Mouse (Mus musculus) hindbrain, embryonic 16.5 days (tissue): ENCODE results near the gene Wdr62. TPM values are rescaled to one million over a fixed set of nuclear protein-coding genes. Genes with fewer than 3 reads are reported as not detected.
A peak's percentile ranks its signal among the peaks of the same experiment; 100 is the strongest.

Experiments
- ATAC-seq: fragments of 200-750 bp; cut with Nextera tagmentation; 2 replicates; pipeline ENCODE4 v1.8.0; 2017; ENCODE audit warnings: moderate TSS enrichment, moderate library complexity
- H3K27ac ChIP-seq: fragments of 300-500 bp; sonication (generic); 2 replicates; pipeline ENCODE4 v1.5.1; 2014; ENCODE audit warnings: low read depth, mild to moderate bottlenecking, control low read depth, low read length, moderate library complexity
- H3K27me3 ChIP-seq: fragments of 300-500 bp; sonication (generic); replicated peaks from 2 replicates; pipeline ENCODE4 v1.6.1; 2014; ENCODE audit warnings: low read length; ENCODE audit not compliant: control insufficient read depth, insufficient read depth
- H3K36me3 ChIP-seq: fragments of 300-500 bp; sonication (generic); 2 replicates; pipeline ENCODE4 v1.6.1; 2014; ENCODE audit warnings: mild to moderate bottlenecking, low read length, moderate library complexity, mixed read lengths; ENCODE audit not compliant: control insufficient read depth, insufficient read depth
- H3K4me1 ChIP-seq: fragments of 300-500 bp; sonication (generic); 2 replicates; pipeline ENCODE4 v1.6.1; 2014; ENCODE audit warnings: low read depth, low read length; ENCODE audit not compliant: control insufficient read depth, insufficient read depth
- H3K4me2 ChIP-seq: fragments of 300-500 bp; sonication (generic); 2 replicates; pipeline ENCODE4 v1.6.1; 2014; ENCODE audit warnings: mild to moderate bottlenecking, low read length, control low read depth, moderate library complexity
- H3K4me3 ChIP-seq: fragments of 300-500 bp; sonication (generic); 2 replicates; pipeline ENCODE4 v1.5.1; 2014; ENCODE audit warnings: mild to moderate bottlenecking, low read length, control low read depth, moderate library complexity
- H3K9ac ChIP-seq: fragments of 300-500 bp; sonication (generic); 2 replicates; pipeline ENCODE4 v1.6.1; 2014; ENCODE audit warnings: low read depth, mild to moderate bottlenecking, control low read depth, low read length, moderate library complexity
- H3K9me3 ChIP-seq: fragments of 300-500 bp; sonication (generic); 2 replicates; pipeline ENCODE4 v1.6.1; 2014; ENCODE audit warnings: mild to moderate bottlenecking, low read length, moderate library complexity; ENCODE audit not compliant: control insufficient read depth
- WGBS: fragments of 180-500 bp; shearing (Covaris S2); extraction: QIAGEN DNeasy Blood & Tissue Kit; methylation state at CpG from one replicate; pipeline ENCODE4 v1.1.7; 2014; 5-methylcytosine and 5-hydroxymethylcytosine counted together
- polyA plus RNA-seq: library from polyadenylated mRNA; unstranded; fragments of >200 nt; fragmentation: Nextera tagmentation; extraction: Ambion mirVana; gene quantifications from 2 replicates; pipeline ENCODE4 v1.2.1, GENCODE M21; 2015

Wdr62 gene
- polyA plus RNA-seq: 3.9 and 5.6 TPM in 2 replicates

- peak within 1 kb of the TSS; percentile 66 for H3K9ac ChIP-seq
- H3K4me1 ChIP-seq: peaks cover 2% of the 10 kb centered on the region; the same call in 1 of the 2 replicates
- peak within 1 kb of the TSS; percentile 99 for H3K27ac ChIP-seq
- under 1% methylated on average over 48 of the region's 49 CpGs for WGBS
- H3K9me3 ChIP-seq: no peaks in the 10 kb centered on the region
- ATAC-seq: peak; percentile 97
- no peaks in the 10 kb centered on the region for H3K27me3 ChIP-seq
- peak within 1 kb of the TSS; percentile 74 for H3K4me3 ChIP-seq
- H3K36me3 ChIP-seq: no peaks in the 10 kb centered on the region
- H3K4me2 ChIP-seq: peak within 1 kb of the TSS; percentile 99
Observed at GRCm38 (mm10) chr7:30279951-30280669, at the start of gene Wdr62, which contains the start of gene Thap8. TSS of gene Wdr62 (minus strand) at chr7:30280419. TSS of gene Thap8 (plus strand) at chr7:30280094.

- ATAC-seq: no peak
- H3K4me3 ChIP-seq: no peak overlapping the region
- H3K27me3 ChIP-seq: no peaks in the 10 kb centered on the region
- H3K27ac ChIP-seq: no peak overlapping the region
- 47% methylated on average over 10 of the region's 10 CpGs for WGBS
- H3K4me2 ChIP-seq: no peak overlapping the region
- H3K36me3 ChIP-seq: no peaks in the 10 kb centered on the region
- no peak overlapping the region for H3K9ac ChIP-seq
- no peaks in the 10 kb centered on the region for H3K9me3 ChIP-seq
- H3K4me1 ChIP-seq: peaks cover 14% of the 10 kb centered on the region
Observed at GRCm38 (mm10) chr7:30328379-30328778, 48.2 kb upstream of the Wdr62 start.

GRCm38 (mm10) chr7:30327140-30327539 is 46.9 kb upstream of the Wdr62 start:
- 0 out of 2 replicates have a peak overlapping the region, but pooled peaks have one; percentile 6 for H3K9ac ChIP-seq
- no peaks in the 10 kb centered on the region for H3K9me3 ChIP-seq
- ATAC-seq: no peak
- H3K27ac ChIP-seq: no peak overlapping the region
- WGBS: 43% methylated on average over 15 of the region's 15 CpGs
- H3K4me1 ChIP-seq: peaks cover 8% of the 10 kb centered on the region
- no peaks in the 10 kb centered on the region for H3K36me3 ChIP-seq
- H3K4me2 ChIP-seq: no peak overlapping the region
- H3K27me3 ChIP-seq: no peaks in the 10 kb centered on the region
- H3K4me3 ChIP-seq: no peak overlapping the region

GRCm38 (mm10) chr7:30326427-30326826 is 46.2 kb upstream of the Wdr62 start:
- no peaks in the 10 kb centered on the region for H3K36me3 ChIP-seq
- no peak overlapping the region for H3K4me3 ChIP-seq
- H3K27ac ChIP-seq: no peak overlapping the region
- no peak overlapping the region for H3K9ac ChIP-seq
- no peak overlapping the region for H3K4me2 ChIP-seq
- no peaks in the 10 kb centered on the region for H3K9me3 ChIP-seq
- H3K27me3 ChIP-seq: no peaks in the 10 kb centered on the region
- peaks cover 8% of the 10 kb centered on the region for H3K4me1 ChIP-seq
- ATAC-seq: no peak

GRCm38 (mm10) chr7:30325364-30325763 is 45.1 kb upstream of the Wdr62 start:
- Histone ChIP-seq H3K9me3 (no peaks in the 10 kb centered on the region), H3K36me3 (no peaks in the 10 kb centered on the region), H3K27me3 (no peaks in the 10 kb centered on the region), H3K4me3 (no peak overlapping the region), H3K4me2 (no peak overlapping the region), H3K4me1 (peaks cover 10% of the 10 kb centered on the region), H3K27ac (no peak overlapping the region), H3K9ac (no peak overlapping the region)
- WGBS: 30% methylated on average over 2 of the region's 2 CpGs
- ATAC-seq: no peak

- H3K9me3 ChIP-seq: no peaks in the 10 kb centered on the region
- H3K4me3 ChIP-seq: no peak overlapping the region
- H3K4me1 ChIP-seq: peaks cover 10% of the 10 kb centered on the region
- ATAC-seq: no peak
- no peak overlapping the region for H3K9ac ChIP-seq
- H3K27ac ChIP-seq: no peak overlapping the region
- H3K36me3 ChIP-seq: no peaks in the 10 kb centered on the region
- 86% methylated on average over 5 of the region's 5 CpGs for WGBS
- no peak overlapping the region for H3K4me2 ChIP-seq
- H3K27me3 ChIP-seq: no peaks in the 10 kb centered on the region
Observed at GRCm38 (mm10) chr7:30324300-30324944, 44.2 kb upstream of the Wdr62 start.

- Histone ChIP-seq H3K4me3 (peak within 1 kb of the TSS; percentile 81), H3K4me1 (peaks cover 10% of the 10 kb centered on the region), H3K4me2 (peak within 1 kb of the TSS; percentile 80), H3K36me3 (no peaks in the 10 kb centered on the region), H3K27ac (no peak within 1 kb of the TSS; the same call in 1 of the 2 replicates), H3K27me3 (no peaks in the 10 kb centered on the region), H3K9ac (peak within 1 kb of the TSS; percentile 56; the same call in 1 of the 2 replicates), H3K9me3 (no peaks in the 10 kb centered on the region)
- WGBS: 83% methylated on average over 3 of the region's 3 CpGs
- ATAC-seq: no peak
Observed at GRCm38 (mm10) chr7:30323795-30324194, 43.6 kb upstream of the Wdr62 start, which contains the start of gene Sdhaf1. TSS of gene Sdhaf1 (minus strand) at chr7:30323895.

GRCm38 (mm10) chr7:30322865-30323264 is 42.6 kb upstream of the Wdr62 start:
- H3K9ac ChIP-seq: peak overlapping the region; percentile 56
- no peaks in the 10 kb centered on the region for H3K27me3 ChIP-seq
- H3K4me1 ChIP-seq: peaks cover 10% of the 10 kb centered on the region
- no peaks in the 10 kb centered on the region for H3K36me3 ChIP-seq
- no peak for ATAC-seq
- no peaks in the 10 kb centered on the region for H3K9me3 ChIP-seq
- 36% methylated on average over 6 of the region's 6 CpGs for WGBS
- peak overlapping the region; percentile 65; the same call in 1 of the 2 replicates for H3K27ac ChIP-seq
- H3K4me2 ChIP-seq: peak overlapping the region; percentile 80
- peak overlapping the region; percentile 81 for H3K4me3 ChIP-seq

GRCm38 (mm10) chr7:30322285-30322667 is 42.1 kb upstream of the Wdr62 start:
- no peaks in the 10 kb centered on the region for H3K9me3 ChIP-seq
- H3K27ac ChIP-seq: peak overlapping the region; percentile 78
- H3K9ac ChIP-seq: peak overlapping the region; percentile 90
- H3K4me2 ChIP-seq: peak overlapping the region; percentile 80
- H3K4me3 ChIP-seq: peak overlapping the region; percentile 81
- WGBS: under 1% methylated on average over 20 of the region's 20 CpGs
- H3K4me1 ChIP-seq: peaks cover 10% of the 10 kb centered on the region
- H3K27me3 ChIP-seq: no peaks in the 10 kb centered on the region
- no peaks in the 10 kb centered on the region for H3K36me3 ChIP-seq
- peak; percentile 99 for ATAC-seq
